Mouse (Mus musculus) limb, embryonic 14.5 days (tissue): ENCODE measurements around the gene Il17a. TPM values are rescaled to one million over a fixed set of nuclear protein-coding genes. Genes with fewer than 3 reads are reported as not detected.
"Not testable (repeated sequence)": the region's sequence is repeated elsewhere in the genome, so short reads cannot be mapped to it uniquely, and the experiment has no call there.

Source experiments
- ATAC-seq: fragments of 200-750 bp; cut with Nextera tagmentation; 2 replicates; pipeline ENCODE4 v1.8.0; 2017; ENCODE audit warnings: low read depth, moderate number of reproducible peaks, moderate TSS enrichment; ENCODE audit not compliant: low FRiP score
- DNase-seq: peaks from one replicate; pipeline ENCODE4 v3.0.0-alpha.2; 2015; ENCODE audit warnings: low spot score
- H3K27ac ChIP-seq: fragments of 300-500 bp; sonication (generic); replicated peaks from 2 replicates; pipeline ENCODE4 v1.5.1; 2014; ENCODE audit warnings: low read depth, mild to moderate bottlenecking, low read length, moderate library complexity, mixed read lengths
- H3K27me3 ChIP-seq: fragments of 300-500 bp; sonication (generic); 2 replicates; pipeline ENCODE4 v1.6.1; 2014; ENCODE audit warnings: low read length, mixed read lengths; ENCODE audit not compliant: control insufficient read depth, insufficient read depth
- H3K36me3 ChIP-seq: fragments of 300-500 bp; sonication (generic); 2 replicates; pipeline ENCODE4 v1.6.1; 2014; ENCODE audit warnings: mild to moderate bottlenecking, low read length, moderate library complexity, mixed read lengths; ENCODE audit not compliant: control insufficient read depth, insufficient read depth
- H3K4me1 ChIP-seq: fragments of 300-500 bp; sonication (generic); 2 replicates; pipeline ENCODE4 v1.6.1; 2014; ENCODE audit warnings: antibody characterized with exemption, low read length, mixed read lengths; ENCODE audit not compliant: control insufficient read depth, insufficient read depth
- H3K4me2 ChIP-seq: fragments of 300-500 bp; sonication (generic); replicated peaks from 2 replicates; pipeline ENCODE4 v1.6.1; 2014; ENCODE audit warnings: low read depth, mild to moderate bottlenecking, low read length, moderate library complexity; ENCODE audit not compliant: severe bottlenecking
- H3K4me3 ChIP-seq: fragments of 300-500 bp; sonication (generic); replicated peaks from 2 replicates; pipeline ENCODE4 v1.5.1; 2014; ENCODE audit warnings: low read length
- H3K9ac ChIP-seq: fragments of 300-500 bp; sonication (generic); 2 replicates; pipeline ENCODE4 v1.6.1; 2014; ENCODE audit warnings: mild to moderate bottlenecking, low read depth, low read length, moderate library complexity; ENCODE audit not compliant: severe bottlenecking
- H3K9me3 ChIP-seq: fragments of 300-500 bp; sonication (generic); 2 replicates; pipeline ENCODE4 v1.6.1; 2016; ENCODE audit warnings: low read length; ENCODE audit not compliant: control insufficient read depth
- POLR2A ChIP-seq: fragments of 200-500 bp; IDR thresholded peaks from 2 replicates; pipeline ENCODE4 v1.8.0; 2012; ENCODE audit warnings: inconsistent platforms, mild to moderate bottlenecking, moderate library complexity, borderline replicate concordance; ENCODE audit not compliant: insufficient read depth, insufficient read length; ENCODE audit errors: extremely low read depth
- WGBS: fragments of 180-500 bp; shearing (Covaris S2); extraction: QIAGEN DNeasy Blood & Tissue Kit; methylation state at CpG from one replicate; pipeline ENCODE4 v1.1.7; 2014; 5-methylcytosine and 5-hydroxymethylcytosine counted together
- microRNA counts: library from miRNA; unstranded; fragments of <30 nt; microRNA quantifications from one replicate; lab custom pipeline; 2016
- microRNA-seq: library from miRNA; unstranded; fragments of <30 nt; microRNA quantifications from one replicate; pipeline ENCODE4, GENCODE M21; 2016
- polyA plus RNA-seq, 2 experiments: library from polyadenylated mRNA; depleted of rRNA in 1 of 2; stranded (reverse) in 1 of 2; unstranded in 1 of 2; fragments of >200 nt; fragmentation: Nextera tagmentation in 1 of 2; extraction: Ambion mirVana in 1 of 2; gene quantifications; 2 replicates each; pipeline versions ENCODE4 v1.2.1 to v1.2.3; 2012 to 2014

Il17a gene
- polyA plus RNA-seq, 2 experiments: not detected

- Histone ChIP-seq H3K4me2 (no peak overlapping the region), H3K36me3 (no peaks in the 10 kb centered on the region), H3K9ac (no peak overlapping the region), H3K9me3 (no peaks in the 10 kb centered on the region), H3K27ac (no peak overlapping the region), H3K27me3 (no peaks in the 10 kb centered on the region), H3K4me3 (no peak overlapping the region), H3K4me1 (no peaks in the 10 kb centered on the region)
- ATAC-seq (no peak), DNase-seq (no peak)
- 78% methylated on average over 6 of the region's 6 CpGs for WGBS
- TF ChIP-seq POLR2A: no peak
Measured at GRCm38 (mm10) chr1:20766526-20766925, 35.8 kb downstream of the Il17a start.

GRCm38 (mm10) chr1:20774026-20774730 lies 43.5 kb downstream of the Il17a start:
- not testable (repeated sequence) for H3K27me3 ChIP-seq, H3K9ac ChIP-seq, H3K27ac ChIP-seq, H3K4me3 ChIP-seq, H3K36me3 ChIP-seq, H3K4me2 ChIP-seq, ATAC-seq, DNase-seq, H3K4me1 ChIP-seq, H3K9me3 ChIP-seq
- 81% methylated on average over 4 of the region's 4 CpGs for WGBS

- no peak overlapping the region for H3K9ac ChIP-seq
- no peak overlapping the region for H3K4me2 ChIP-seq
- no peaks in the 10 kb centered on the region for H3K36me3 ChIP-seq
- DNase-seq (no peak), ATAC-seq (no peak)
- no peaks in the 10 kb centered on the region for H3K9me3 ChIP-seq
- WGBS: 77% methylated on average over 2 of the region's 2 CpGs
- H3K4me3 ChIP-seq: no peak overlapping the region
- no peaks in the 10 kb centered on the region for H3K4me1 ChIP-seq
- no peaks in the 10 kb centered on the region for H3K27me3 ChIP-seq
- no peak overlapping the region for H3K27ac ChIP-seq
- no peak for TF ChIP-seq POLR2A
Measured at GRCm38 (mm10) chr1:20778366-20778765, 47.7 kb downstream of the Il17a start.

MicroRNAs encoded within 50 kb of the gene (microRNA counts, 519-probe panel; counts per million panel counts)
- microRNA mmu-miR-133b (lab: Ali Mortazavi, UCI): 3,997 counts per million, percentile 81 among the panel's probes with 10 or more counts

Small RNAs within 50 kb of the gene (microRNA-seq; reads per million reads assigned to microRNA genes)
- gene Mir133b: 164 reads per million, percentile 52 among the genes with 10 or more reads in this experiment

Other genes with a start within 250 kb of the Il17a start
- 0.24 and 0.25 TPM in 2 replicates for gene Pkhd1, start 112.8 kb upstream of the Il17a start, polyA plus RNA-seq (2012; rRNA removed)
- gene Pkhd1, start 112.8 kb upstream of the Il17a start, polyA plus RNA-seq (2014; fragmentation: Nextera tagmentation; extraction: Ambion mirVana): 0.12 and 0.32 TPM in 2 replicates
- gene Il17f, start 59.7 kb downstream of the Il17a start, polyA plus RNA-seq (2012; rRNA removed): 0.45 and 0.72 TPM in 2 replicates
- gene Il17f, start 59.7 kb downstream of the Il17a start, polyA plus RNA-seq (2014; fragmentation: Nextera tagmentation; extraction: Ambion mirVana): not detected in 2 replicates
- 91.1 and 92.3 TPM in 2 replicates for gene Mcm3, start 89.4 kb downstream of the Il17a start, polyA plus RNA-seq (2012; rRNA removed)
- 125 TPM in 2 replicates for gene Mcm3, start 89.4 kb downstream of the Il17a start, polyA plus RNA-seq (2014; fragmentation: Nextera tagmentation; extraction: Ambion mirVana)
- 5.7 and 10.9 TPM in 2 replicates for gene Paqr8, start 159.7 kb downstream of the Il17a start, polyA plus RNA-seq (2012; rRNA removed)
- 6.4 and 7.9 TPM in 2 replicates for gene Paqr8, start 159.7 kb downstream of the Il17a start, polyA plus RNA-seq (2014; fragmentation: Nextera tagmentation; extraction: Ambion mirVana)
- 3.1 and 5.2 TPM in 2 replicates for gene Efhc1, start 220.7 kb downstream of the Il17a start, polyA plus RNA-seq (2012; rRNA removed)
- 2.7 and 3.7 TPM in 2 replicates for gene Efhc1, start 220.7 kb downstream of the Il17a start, polyA plus RNA-seq (2014; fragmentation: Nextera tagmentation; extraction: Ambion mirVana)